Mouse (Mus musculus) stomach, postnatal 0 days (tissue): Measurements from ENCODE around the gene Ctf1. TPM values are rescaled to one million over a fixed set of nuclear protein-coding genes. Genes with fewer than 3 reads are reported as not detected.

Experiments used
- ATAC-seq: fragments of 200-750 bp; cut with Nextera tagmentation; 2 replicates; pipeline ENCODE4 v1.8.0; 2017; ENCODE audit not compliant: low FRiP score, low TSS enrichment
- DNase-seq: peaks from one replicate; pipeline ENCODE4 v3.0.0-alpha.2; 2016; ENCODE audit warnings: low spot score
- H3K27ac ChIP-seq: fragments of 300-500 bp; sonication (generic); replicated peaks from 2 replicates; pipeline ENCODE4 v1.5.1; 2014; ENCODE audit warnings: mild to moderate bottlenecking, control low read depth
- H3K27me3 ChIP-seq: fragments of 300-500 bp; sonication (generic); 2 replicates; pipeline ENCODE4 v1.6.1; 2014; ENCODE audit warnings: low read length; ENCODE audit not compliant: control insufficient read depth, insufficient read depth
- H3K36me3 ChIP-seq: fragments of 300-500 bp; sonication (generic); 2 replicates; pipeline ENCODE4 v1.6.1; 2014; ENCODE audit warnings: low read length, mixed read lengths; ENCODE audit not compliant: control insufficient read depth, insufficient read depth
- H3K4me1 ChIP-seq: fragments of 300-500 bp; sonication (generic); replicated peaks from 2 replicates; pipeline ENCODE4 v1.6.1; 2014; ENCODE audit warnings: antibody characterized with exemption; ENCODE audit not compliant: control insufficient read depth, insufficient read depth
- H3K4me2 ChIP-seq: fragments of 300-500 bp; sonication (generic); replicated peaks from 2 replicates; pipeline ENCODE4 v1.6.1; 2014; ENCODE audit warnings: low read depth, mild to moderate bottlenecking, control low read depth, moderate library complexity
- H3K4me3 ChIP-seq: fragments of 300-500 bp; sonication (generic); 2 replicates; pipeline ENCODE4 v1.5.1; 2014; ENCODE audit warnings: low read depth, low read length, control low read depth
- H3K9ac ChIP-seq: fragments of 300-500 bp; sonication (generic); 2 replicates; pipeline ENCODE4 v1.6.1; 2014; ENCODE audit warnings: mild to moderate bottlenecking, low read length, control low read depth, mixed read lengths
- H3K9me3 ChIP-seq: fragments of 300-500 bp; sonication (generic); 2 replicates; pipeline ENCODE4 v1.6.1; 2016; ENCODE audit warnings: low read length; ENCODE audit not compliant: control insufficient read depth
- CTCF ChIP-seq: IDR thresholded peaks from 2 replicates; pipeline ENCODE4 v1.5.1; 2016; ENCODE audit warnings: antibody characterized with exemption, low read depth, mild to moderate bottlenecking, moderate library complexity
- EP300 ChIP-seq: optimal IDR thresholded peaks from 2 replicates; pipeline ENCODE3; 2016; ENCODE audit warnings: antibody characterized with exemption
- WGBS: fragments of 180-500 bp; shearing (Covaris S2); extraction: QIAGEN DNeasy Blood & Tissue Kit; methylation state at CpG from one replicate; pipeline ENCODE4 v1.1.7; 2014; 5-methylcytosine and 5-hydroxymethylcytosine counted together
- polyA plus RNA-seq: library from polyadenylated mRNA; unstranded; fragments of >200 nt; fragmentation: Nextera tagmentation; extraction: Ambion mirVana; gene quantifications from 2 replicates; pipeline ENCODE4 v1.2.1, GENCODE M21; 2015

Gene Ctf1
- polyA plus RNA-seq, result 13.4 and 14.5 TPM in 2 replicates

DNA sequence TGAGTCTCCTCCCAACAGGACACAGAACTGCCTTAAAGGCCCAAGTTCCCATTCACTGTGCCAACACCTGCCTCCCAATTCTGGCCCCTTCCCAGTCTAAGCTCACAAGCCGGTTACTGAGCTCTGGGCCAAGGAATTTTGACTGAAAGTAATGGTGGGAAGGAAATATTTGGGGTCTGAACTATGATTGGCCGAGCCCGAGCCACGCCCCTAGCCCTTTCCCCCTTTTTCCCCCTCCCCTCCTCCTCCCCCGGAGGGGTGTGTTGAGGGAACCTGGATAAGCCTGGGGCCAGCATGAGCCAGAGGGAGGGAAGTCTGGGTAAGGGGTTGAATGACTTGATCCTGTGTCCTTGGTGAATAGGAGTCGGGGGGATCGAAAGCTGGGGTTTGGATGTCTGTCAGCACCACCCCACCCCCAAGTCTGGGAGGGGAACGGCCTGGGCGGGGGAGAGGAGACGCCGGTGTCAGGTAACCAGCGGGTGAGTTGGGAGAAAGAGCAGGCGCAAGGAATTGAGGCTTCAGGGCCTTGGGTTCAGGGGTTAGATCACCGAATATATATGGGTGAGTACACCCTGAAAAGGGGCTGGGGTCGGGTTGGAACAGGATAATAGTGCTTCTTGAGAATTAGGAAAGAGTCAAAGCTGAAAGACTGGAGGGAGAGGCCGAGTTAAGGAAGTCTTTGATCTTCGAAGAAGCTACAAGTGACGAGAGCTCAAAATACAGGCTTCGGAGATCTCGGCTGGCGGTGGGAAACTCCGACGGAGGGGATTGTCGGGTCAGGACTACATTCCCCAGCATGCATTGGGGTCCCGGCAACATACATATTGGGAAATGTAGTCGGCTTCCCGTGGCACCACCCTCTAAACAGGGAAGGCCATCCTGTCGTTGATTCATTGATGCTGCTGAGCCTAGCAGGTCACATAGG is at the start of gene Ctf1:
TSS of gene Ctf1 (plus strand) at position 276 of the 925 bp plus-strand sequence.
- DNase-seq (peak; percentile 82), ATAC-seq (peak; percentile 63)
- peak within 1 kb of the TSS; percentile 91 for H3K27ac ChIP-seq
- H3K36me3 ChIP-seq, result no peaks in the 10 kb centered on the region; the same call in 1 of the 2 replicates
- H3K27me3 ChIP-seq, result no peaks in the 10 kb centered on the region
- H3K9ac ChIP-seq, result peak within 1 kb of the TSS; percentile 58
- peak within 1 kb of the TSS; percentile 62 for H3K4me2 ChIP-seq
- TF ChIP-seq EP300 (no peak), CTCF (no peak)
- peak within 1 kb of the TSS; percentile 36 for H3K4me3 ChIP-seq
- WGBS, result 1% methylated on average over 28 of the region's 28 CpGs
- peaks cover 6% of the 10 kb centered on the region; the same call in 1 of the 2 replicates for H3K4me1 ChIP-seq
- no peaks in the 10 kb centered on the region for H3K9me3 ChIP-seq

- no peak overlapping the region for H3K9ac ChIP-seq
- H3K27ac ChIP-seq, result no peak overlapping the region
- no peaks in the 10 kb centered on the region for H3K4me1 ChIP-seq
- ATAC-seq (no peak), DNase-seq (no peak)
- H3K36me3 ChIP-seq, result no peaks in the 10 kb centered on the region
- H3K4me3 ChIP-seq, result no peak overlapping the region
- no peak overlapping the region for H3K4me2 ChIP-seq
- TF ChIP-seq CTCF (no peak), EP300 (no peak)
- WGBS, result 77% methylated on average over 6 of the region's 6 CpGs
- H3K9me3 ChIP-seq, result no peaks in the 10 kb centered on the region
- H3K27me3 ChIP-seq, result no peaks in the 10 kb centered on the region
Observed at GRCm38 (mm10) chr7:127662926-127663325, 49.6 kb upstream of the Ctf1 start.

GRCm38 (mm10) chr7:127666066-127666654 is 46.4 kb upstream of the Ctf1 start:
- H3K4me1 ChIP-seq, result no peaks in the 10 kb centered on the region
- no peaks in the 10 kb centered on the region for H3K36me3 ChIP-seq
- TF ChIP-seq CTCF (no peak), EP300 (no peak)
- DNase-seq (no peak), ATAC-seq (no peak)
- no peaks in the 10 kb centered on the region for H3K9me3 ChIP-seq
- no peak overlapping the region for H3K9ac ChIP-seq
- 91% methylated on average over 6 of the region's 6 CpGs for WGBS
- H3K4me2 ChIP-seq, result no peak overlapping the region
- no peak overlapping the region for H3K4me3 ChIP-seq
- no peak overlapping the region for H3K27ac ChIP-seq
- H3K27me3 ChIP-seq, result no peaks in the 10 kb centered on the region

DNA sequence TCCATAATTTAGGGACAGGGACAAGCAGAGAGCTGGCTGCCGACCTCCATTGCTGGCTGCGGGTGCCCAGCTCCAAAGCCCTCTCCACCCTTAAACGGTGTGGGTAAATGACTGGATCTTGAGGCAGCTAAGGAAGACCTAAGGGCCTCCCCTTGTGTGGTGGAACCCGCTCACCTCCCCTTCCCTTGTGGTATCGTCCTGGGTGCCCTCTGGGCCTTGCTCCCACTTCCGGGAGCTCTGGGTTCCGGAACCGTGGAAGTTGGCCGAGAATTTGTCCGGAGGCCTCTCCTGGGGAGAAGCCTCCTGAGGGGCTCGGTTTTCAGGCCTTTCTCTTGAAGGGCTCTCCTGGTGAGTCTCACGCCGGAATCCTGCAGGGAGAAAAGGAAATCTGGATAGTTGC is 45.9 kb upstream of the Ctf1 start:
- Histone ChIP-seq H3K27ac (no peak overlapping the region), H3K36me3 (no peaks in the 10 kb centered on the region), H3K9me3 (no peaks in the 10 kb centered on the region), H3K4me1 (no peaks in the 10 kb centered on the region), H3K4me2 (no peak overlapping the region), H3K9ac (no peak overlapping the region), H3K4me3 (no peak overlapping the region), H3K27me3 (no peaks in the 10 kb centered on the region)
- no peak for DNase-seq
- 89% methylated on average over 13 of the region's 13 CpGs for WGBS
- TF ChIP-seq EP300, result no peak
- no peak for TF ChIP-seq CTCF
- no peak for ATAC-seq

- ATAC-seq (no peak), DNase-seq (no peak)
- H3K9ac ChIP-seq, result no peak overlapping the region
- H3K36me3 ChIP-seq, result no peaks in the 10 kb centered on the region
- no peaks in the 10 kb centered on the region for H3K4me1 ChIP-seq
- H3K27ac ChIP-seq, result no peak overlapping the region
- no peaks in the 10 kb centered on the region for H3K9me3 ChIP-seq
- WGBS, result 80% methylated on average over 8 of the region's 8 CpGs
- no peaks in the 10 kb centered on the region for H3K27me3 ChIP-seq
- H3K4me2 ChIP-seq, result no peak overlapping the region
- TF ChIP-seq EP300, result no peak
- TF ChIP-seq CTCF, result no peak
- no peak overlapping the region for H3K4me3 ChIP-seq
Observed at GRCm38 (mm10) chr7:127667171-127667570, 45.4 kb upstream of the Ctf1 start.
